Mouse (Mus musculus): ENCODE measurements around the gene Tbl1xr1.

Tbl1xr1 gene

DNA sequence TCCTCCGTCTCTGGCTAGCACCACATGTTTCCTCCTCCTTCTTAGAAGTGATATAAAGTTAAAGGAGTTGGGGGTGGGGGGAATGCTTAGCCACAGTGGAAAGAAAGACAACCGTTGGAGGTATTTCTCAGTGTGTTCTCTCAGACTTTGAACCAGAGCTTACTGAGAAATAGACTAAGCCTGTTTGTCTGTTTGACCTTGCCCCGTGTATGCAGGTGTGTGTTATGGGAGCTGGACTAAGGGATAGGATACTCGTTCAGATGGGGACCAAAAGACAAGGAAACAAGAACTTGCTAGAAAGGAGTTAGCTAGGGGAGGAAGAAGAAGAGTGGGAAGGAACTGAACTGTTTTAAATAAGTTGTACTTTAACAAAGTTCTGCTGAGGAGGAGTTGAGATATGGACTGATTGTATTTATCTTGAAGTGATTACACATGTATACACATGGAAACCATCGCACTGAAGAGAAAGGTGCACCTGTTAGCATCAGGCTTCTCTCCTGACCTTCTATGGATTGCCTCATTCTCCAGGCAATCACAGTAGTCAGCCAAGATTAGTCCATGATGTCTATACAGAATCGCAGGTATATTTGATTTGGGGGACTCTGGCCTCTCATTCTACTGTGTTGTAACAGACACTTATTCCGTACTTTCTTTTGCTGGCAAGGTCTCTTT, 117.9 kb downstream of the Tbl1xr1 start:
- no peak for TF ChIP-seq GATA4 (IDR thresholded peaks at IDR 0.05; ENCODE audit: insufficient replicate concordance, low read length)

DNA sequence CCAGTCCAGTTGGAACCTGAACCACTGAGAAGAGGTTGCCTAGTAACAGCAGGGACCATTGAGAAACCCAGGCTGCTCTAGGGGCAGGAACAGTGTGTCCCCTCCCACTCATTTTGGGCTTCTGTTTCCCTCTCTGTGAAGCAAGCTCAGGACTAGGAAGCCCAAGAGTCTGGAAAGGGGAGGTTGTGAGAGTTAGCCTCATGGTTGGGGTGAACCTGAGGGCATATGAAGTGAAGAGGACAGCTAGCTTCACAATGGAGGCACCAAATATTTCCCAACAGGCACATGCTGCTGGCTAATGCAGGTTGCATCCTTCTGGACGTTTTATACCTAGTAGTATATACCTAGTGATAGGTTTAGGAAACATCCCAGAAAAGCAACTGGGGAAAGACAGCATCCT, 122.3 kb downstream of the Tbl1xr1 start:
- no peak for TF ChIP-seq GATA4 (IDR thresholded peaks at IDR 0.05; ENCODE audit: insufficient replicate concordance, low read length)

DNA sequence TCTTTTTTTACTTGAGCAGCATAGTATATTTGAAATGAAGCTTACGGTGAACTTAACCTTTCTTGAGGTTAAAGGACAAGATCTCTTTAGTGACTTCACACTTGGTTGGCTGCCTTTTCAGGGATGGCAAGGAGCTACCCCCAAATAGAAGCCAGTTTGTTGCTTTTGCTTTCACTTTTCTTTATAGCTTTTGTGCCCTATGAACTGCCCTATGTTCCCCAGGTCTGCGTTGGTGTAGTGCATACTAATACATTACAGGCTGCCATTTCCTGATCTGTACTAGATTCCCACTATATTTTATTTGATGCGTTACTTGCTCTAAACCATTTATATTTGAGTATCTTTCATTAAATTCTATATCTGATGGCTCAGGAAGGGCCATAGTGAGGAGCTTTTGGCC, 127.7 kb downstream of the Tbl1xr1 start:
- TF ChIP-seq GATA4 (IDR thresholded peaks at IDR 0.05; ENCODE audit: insufficient replicate concordance, low read length), result no peak

DNA sequence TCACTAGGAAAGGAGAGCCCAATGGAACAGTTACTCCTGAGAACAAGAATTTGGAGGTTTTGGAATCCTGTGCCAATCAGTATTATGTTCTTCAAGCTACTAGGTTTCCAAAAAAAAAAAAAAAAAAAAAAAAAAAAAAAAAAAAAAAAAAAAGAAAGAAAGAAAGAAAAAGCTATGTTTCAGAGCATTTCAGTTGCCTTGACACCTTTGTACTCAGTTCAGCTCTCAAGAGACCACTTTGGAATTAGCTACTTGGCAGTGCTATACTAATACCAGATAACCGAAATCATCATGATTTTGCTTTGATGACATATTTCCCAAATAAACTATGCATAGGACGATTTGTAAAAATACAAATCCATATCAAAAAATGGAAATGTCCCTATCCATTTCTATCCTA, 145.1 kb downstream of the Tbl1xr1 start:
- no peak for TF ChIP-seq GATA4 (IDR thresholded peaks at IDR 0.05; ENCODE audit: insufficient replicate concordance, low read length)

DNA sequence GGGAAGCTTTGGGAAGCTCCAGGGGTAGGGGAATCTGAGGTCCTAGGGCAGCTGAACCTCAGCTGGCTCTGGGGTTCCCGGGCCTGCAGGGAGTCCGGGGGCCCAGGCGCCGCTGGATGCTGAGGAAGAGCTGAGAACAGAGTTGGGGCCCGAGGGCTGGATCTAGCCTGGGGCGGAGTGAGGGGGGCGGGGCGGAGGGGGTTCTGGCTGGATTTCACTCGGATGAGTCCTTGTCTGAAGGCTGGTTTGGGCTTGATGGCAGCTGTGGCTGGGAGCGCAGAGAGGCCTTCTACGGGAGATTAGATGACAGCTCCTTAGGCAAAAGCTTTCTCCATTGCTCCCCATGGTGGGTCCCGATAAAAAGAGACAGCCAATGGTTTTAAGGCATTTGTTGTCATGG, 145.9 kb downstream of the Tbl1xr1 start:
- TF ChIP-seq GATA4 (IDR thresholded peaks at IDR 0.05; ENCODE audit: insufficient replicate concordance, low read length), result no peak

DNA sequence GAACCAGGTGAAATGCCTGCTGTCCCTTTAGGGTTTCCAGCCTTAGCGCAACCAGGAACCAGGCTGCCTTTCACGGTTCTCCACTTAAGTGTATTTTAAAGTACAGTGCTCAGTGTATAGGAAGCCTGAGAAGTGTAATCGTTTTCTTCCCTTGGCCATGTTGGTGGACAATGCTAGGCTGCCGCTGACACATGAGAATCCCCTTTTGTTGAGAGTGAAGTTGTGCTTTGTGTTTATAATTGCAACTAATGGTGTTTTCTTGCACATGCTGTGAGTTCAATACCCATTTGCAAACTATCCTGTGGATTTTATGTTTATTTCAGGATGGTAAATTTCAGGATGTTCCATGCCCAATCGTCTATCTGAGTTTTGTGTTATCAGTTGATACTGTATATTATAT, 146.6 kb downstream of the Tbl1xr1 start:
- no peak for TF ChIP-seq GATA4 (IDR thresholded peaks at IDR 0.05; ENCODE audit: insufficient replicate concordance, low read length)

DNA sequence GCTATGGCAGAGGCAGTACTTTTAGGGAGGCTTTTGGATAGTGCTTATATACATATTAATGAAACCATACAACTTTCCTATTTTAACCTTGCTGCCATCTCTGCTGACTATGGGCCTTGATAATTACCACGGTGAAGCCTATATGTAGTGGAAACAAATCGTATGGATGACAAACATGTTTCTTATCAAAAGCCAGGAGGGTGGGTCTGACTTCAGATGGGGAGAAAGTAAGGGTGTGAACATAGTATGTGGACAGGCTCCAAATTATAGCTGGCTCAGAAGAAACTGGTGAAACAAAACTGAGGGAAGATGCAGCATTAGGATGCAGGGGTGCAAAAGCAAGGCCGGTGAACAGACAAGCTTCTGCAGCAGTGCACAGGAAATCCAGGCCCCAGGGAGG, 151.6 kb downstream of the Tbl1xr1 start:
- no peak for TF ChIP-seq GATA4 (IDR thresholded peaks at IDR 0.05; ENCODE audit: insufficient replicate concordance, low read length)

DNA sequence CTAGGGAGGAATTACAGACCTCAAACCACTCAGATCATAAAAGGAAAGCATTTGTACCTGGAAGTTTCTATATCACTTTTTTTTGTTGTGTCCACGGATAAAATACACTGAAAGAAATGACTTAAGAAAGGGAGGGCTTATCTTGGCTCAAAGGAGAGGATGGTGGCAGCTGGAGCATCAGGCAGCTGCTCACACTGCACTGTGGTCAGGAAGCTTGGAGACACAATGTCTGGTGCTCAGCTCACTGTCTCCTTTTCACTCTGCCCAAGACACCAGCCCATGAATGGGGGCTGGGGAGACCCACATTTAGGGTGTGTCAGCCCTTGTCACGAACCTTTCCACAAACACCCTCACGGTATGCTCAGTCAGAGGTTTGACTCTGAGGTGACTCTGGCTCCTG, 154.2 kb downstream of the Tbl1xr1 start:
- TF ChIP-seq GATA4 (IDR thresholded peaks at IDR 0.05; ENCODE audit: insufficient replicate concordance, low read length), result no peak

DNA sequence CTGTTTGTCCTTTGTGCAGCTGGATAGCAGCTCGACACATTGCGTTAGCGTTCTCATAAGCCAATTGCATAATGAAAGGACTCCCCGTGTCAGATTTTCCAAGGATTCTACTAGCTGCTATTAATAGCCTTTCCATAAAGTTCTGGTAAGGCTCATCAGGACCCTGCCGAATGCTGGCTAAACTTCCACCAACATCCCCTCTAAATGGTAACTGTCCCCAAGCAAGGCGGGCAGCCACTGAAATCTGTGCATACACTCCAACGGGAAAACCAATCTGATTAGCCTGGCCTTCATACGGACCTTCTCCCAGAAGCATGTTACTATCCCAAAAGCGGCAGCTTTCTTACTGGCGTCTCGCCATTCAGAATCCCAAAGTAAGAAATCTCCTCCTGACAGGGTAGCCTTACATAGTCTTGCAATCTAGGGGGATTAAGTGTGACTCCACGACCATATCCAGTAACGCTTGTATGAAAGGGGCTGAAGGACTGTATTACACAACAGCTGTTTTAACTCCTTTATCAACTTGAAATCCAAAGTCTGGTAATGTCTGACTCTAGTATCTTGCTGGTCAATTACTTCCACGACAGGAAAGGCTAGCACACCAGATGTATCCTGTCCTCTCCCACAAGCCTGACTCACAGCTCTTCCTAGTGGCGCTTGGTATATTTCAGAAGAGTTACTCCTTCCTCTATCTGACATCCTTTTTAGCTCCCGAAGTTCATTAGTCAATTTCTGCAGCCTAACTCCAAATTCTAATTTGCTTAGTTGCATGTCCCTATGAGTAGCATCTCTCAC, 161.9 kb downstream of the Tbl1xr1 start:
- no peak for TF ChIP-seq GATA4 (IDR thresholded peaks at IDR 0.05; ENCODE audit: insufficient replicate concordance, low read length)
